Mouse (Mus musculus): ENCODE results near the gene Tsnaxip1. TPM values are rescaled to one million over a fixed set of nuclear protein-coding genes. Genes with fewer than 3 reads are reported as not detected.

Tsnaxip1 gene
- total RNA-seq, 2 experiments from 2014 or later: not detected

DNA sequence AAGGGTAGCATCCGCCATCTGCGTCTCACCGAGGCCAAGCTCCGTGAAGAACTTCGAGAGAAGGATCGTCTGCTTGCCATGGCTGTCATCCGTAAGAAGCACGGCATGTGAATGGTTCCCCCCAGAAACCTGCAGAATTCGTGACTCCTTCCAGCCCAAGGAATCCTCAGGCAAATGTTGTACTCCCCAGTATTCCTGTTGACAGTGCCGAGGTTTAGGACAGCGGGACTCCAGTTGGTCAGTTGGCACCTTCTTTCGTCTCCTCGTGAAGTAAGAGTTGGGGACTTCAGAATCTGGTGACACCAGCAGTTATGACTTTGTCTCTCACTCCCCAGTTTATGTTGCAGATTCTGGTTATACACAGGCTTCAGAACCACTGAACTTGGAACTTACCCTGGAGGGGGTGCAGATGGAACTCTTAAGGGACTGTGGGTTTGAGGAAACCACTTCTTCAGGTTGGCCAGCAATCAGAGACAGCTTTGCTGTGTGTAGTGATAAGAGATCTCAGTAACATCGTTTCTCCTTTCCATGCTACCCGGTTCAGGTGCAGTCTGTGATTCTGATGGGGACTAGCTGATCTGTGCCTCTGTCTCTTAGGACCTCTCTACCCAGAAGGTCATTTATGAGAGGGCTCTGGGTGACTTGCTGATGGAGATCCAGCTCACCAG is 28.8 kb downstream of the Tsnaxip1 start:
- Histone ChIP-seq H3K27ac (peak overlapping the region; percentile 98), H3K4me3 (peak overlapping the region; percentile 83)
- DNase-seq: no peak
- TF ChIP-seq CTCF (IDR thresholded peaks at IDR 0.05): no peak
- intact Hi-C loops (cut with DNase I): no loop called here

DNA sequence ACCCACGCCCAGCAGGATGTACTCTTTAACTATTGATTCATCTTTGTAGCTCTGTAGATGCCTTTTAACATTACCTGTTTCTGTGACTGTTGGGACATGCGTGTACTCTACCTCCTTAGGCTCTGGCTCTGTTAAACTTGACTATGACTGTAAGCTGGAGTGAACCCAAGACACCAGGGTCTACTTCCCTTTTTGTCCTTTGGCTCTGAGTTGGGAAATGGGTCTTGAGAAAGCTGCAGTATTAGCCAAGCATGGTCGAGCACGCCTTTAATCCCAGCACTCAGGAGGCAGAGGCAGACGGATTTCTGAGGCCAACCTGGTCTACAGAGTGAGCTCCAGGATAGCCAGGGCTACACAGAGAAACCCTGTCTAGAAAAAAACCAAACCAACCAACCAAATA is 31.0 kb downstream of the Tsnaxip1 start:
- no peak overlapping the region for H3K4me3 ChIP-seq
- TF ChIP-seq CTCF (IDR thresholded peaks at IDR 0.05): no peak
- H3K27ac ChIP-seq: 0 out of 2 replicates have a peak overlapping the region, but pooled peaks have one; percentile 20
- intact Hi-C loops (cut with DNase I): no loop called here
- DNase-seq: no peak

DNA sequence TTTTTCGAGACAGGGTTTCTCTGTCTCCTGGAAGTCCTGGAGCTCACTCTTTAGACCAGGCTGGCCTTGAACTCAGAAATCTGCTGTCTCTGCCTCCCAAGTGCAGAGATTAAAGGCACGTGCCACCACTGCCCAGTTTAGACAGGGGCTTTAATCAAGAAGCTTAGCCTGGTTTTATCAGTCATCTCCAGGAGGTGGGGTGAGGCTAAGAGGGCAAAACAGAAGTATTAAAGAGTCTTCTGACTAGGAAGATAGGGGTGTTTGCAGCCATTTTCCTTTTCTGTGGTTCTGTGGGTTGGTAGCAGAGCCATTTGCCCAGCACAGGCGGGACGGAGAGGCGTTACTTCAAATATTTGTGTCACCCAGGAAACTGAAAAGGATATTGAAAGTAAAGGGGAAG is 31.8 kb downstream of the Tsnaxip1 start:
- DNase-seq: no peak
- Histone ChIP-seq H3K4me3 (peak overlapping the region; percentile 95), H3K27ac (peak overlapping the region; percentile 94)
- intact Hi-C loops (cut with DNase I): no loop called here
- TF ChIP-seq CTCF (IDR thresholded peaks at IDR 0.05): no peak

DNA sequence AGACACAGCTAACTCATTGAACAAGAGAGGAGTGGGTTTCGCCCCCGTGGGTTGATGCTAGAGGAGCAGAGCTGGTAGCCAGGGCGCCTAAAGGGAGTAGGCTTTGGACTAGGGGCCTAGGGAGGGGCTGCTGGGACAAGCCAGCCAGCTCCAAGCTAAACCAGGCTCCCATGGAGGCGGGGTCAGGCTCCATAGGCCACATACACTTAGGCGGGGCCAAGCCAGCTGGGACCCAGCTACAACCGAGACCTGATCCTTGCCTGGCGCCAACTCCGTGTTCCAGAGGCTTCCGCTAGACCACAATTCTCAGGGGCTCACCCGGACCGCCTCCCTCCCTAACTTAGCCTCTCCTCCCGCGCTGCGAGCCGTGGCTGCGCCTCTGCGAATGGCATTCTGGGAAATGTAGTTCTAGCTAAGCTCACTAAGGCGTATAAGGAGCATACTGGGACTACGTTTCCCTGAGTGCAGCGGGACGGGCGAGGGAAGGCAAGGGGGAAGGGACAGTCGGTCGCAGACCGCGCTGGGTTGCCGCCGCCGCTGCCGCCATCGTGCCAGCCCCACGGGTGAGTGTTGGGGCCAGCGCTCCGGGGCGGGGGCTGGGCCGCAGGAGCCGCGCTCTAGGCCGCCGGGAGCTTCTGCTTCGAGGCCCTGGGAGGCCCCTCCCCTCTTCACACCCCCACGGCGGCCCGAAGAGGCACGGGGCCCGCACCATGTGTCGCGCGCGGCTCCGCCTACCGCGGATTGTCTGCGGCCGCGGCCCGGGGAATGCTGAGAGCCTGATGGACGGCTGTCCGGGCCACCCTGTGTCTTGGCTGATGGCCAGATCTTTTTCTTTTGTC is 32.8 kb downstream of the Tsnaxip1 start, which contains the start of gene Nutf2:
Gene Nutf2 (plus strand): TSS at position 438 of the 839 bp plus-strand sequence.
- H3K4me3 ChIP-seq: peak within 1 kb of the TSS; percentile 95
- intact Hi-C loops (cut with DNase I): no loop called here
- H3K27ac ChIP-seq: peak within 1 kb of the TSS; percentile 94
- no peak for TF ChIP-seq CTCF (IDR thresholded peaks at IDR 0.05)
- DNase-seq: peak; percentile 97

DNA sequence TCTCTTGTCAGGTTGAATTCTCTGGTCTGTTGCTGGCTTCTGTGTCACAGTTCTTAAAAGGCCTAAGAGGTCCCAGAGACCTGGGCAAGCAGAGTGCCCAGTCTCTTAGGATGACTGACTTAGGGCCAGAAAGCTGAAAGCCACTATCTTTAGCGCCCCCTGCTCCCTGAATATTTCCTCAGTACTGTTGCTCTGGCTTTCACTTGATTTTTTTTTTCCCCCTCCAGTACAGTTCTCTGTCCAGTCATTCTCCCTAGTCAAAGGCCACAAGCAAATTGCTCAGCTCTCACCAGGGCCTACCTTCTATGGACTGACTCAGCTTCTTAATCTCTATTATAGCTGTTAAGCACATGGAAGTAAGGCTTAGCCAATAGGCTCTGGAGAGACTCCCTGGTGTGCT is 34.4 kb downstream of the Tsnaxip1 start:
- intact Hi-C loops (cut with DNase I): no loop called here
- Histone ChIP-seq H3K4me3 (peak overlapping the region; percentile 95), H3K27ac (peak overlapping the region; percentile 94)
- peak; percentile 15 for DNase-seq
- TF ChIP-seq CTCF (IDR thresholded peaks at IDR 0.05): peak; percentile 26; the same call in 1 of the 2 replicates

DNA sequence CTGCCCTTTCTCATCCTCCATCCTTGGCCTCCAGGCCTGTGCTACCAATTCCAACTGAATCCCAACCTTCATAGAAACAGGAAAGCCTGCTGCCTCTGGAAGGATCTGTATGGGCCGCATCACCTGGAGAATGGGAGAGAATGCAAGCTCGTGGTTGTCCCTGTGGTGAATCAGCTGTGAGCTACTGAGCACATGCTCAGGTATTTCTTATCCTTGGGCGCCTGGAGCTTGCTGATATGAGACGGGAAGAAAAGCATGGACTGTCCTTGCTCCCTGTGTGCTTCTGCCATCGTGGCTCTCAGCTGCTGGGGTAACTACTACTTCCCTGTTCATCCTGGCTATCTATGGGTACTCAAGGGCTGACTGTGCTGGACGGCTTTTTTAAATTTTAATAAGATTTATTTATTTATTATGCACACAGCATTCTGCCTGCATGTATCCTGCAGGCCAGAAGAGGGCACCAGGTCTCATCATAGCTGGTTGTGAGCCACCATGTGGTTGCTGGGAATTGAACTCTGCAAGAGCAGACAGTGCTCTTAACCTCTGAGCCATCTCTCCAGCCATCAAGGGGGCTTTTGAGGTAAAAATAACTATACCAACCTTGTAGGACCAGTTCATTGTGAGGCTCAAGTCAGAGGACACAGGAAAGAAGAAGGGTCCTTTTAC is 39.0 kb downstream of the Tsnaxip1 start:
- DNase-seq: no peak
- intact Hi-C loops (cut with DNase I): no loop called here
- Histone ChIP-seq H3K4me3 (no peak overlapping the region), H3K27ac (peak overlapping the region; percentile 0; the same call in 1 of the 2 replicates)
- TF ChIP-seq CTCF (IDR thresholded peaks at IDR 0.05): peak; percentile 27; the same call in 1 of the 2 replicates

DNA sequence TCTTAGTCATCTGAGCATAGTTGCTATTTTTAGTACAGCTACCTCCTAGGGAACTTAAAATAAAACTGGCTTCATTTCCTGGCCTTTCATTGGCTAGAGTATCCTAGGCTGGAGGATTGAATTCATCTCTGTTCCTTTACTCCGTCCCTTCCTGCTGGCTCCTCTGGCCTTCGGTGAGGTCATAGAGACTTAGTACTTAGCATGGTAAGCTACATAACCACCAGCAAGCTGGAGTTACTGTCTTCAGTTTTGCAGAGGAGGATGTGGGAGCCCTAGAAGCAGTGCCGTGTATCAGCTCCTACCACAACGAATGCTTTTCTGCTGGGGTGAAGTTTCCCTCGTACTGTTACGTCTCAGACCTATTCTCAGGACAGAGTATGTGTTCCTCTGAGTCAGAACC is 46.8 kb downstream of the Tsnaxip1 start:
- Histone ChIP-seq H3K4me3 (peak overlapping the region; percentile 65), H3K27ac (peak overlapping the region; percentile 92)
- TF ChIP-seq CTCF (IDR thresholded peaks at IDR 0.05): no peak
- intact Hi-C loops (cut with DNase I): no loop called here
- DNase-seq: peak; percentile 70

DNA sequence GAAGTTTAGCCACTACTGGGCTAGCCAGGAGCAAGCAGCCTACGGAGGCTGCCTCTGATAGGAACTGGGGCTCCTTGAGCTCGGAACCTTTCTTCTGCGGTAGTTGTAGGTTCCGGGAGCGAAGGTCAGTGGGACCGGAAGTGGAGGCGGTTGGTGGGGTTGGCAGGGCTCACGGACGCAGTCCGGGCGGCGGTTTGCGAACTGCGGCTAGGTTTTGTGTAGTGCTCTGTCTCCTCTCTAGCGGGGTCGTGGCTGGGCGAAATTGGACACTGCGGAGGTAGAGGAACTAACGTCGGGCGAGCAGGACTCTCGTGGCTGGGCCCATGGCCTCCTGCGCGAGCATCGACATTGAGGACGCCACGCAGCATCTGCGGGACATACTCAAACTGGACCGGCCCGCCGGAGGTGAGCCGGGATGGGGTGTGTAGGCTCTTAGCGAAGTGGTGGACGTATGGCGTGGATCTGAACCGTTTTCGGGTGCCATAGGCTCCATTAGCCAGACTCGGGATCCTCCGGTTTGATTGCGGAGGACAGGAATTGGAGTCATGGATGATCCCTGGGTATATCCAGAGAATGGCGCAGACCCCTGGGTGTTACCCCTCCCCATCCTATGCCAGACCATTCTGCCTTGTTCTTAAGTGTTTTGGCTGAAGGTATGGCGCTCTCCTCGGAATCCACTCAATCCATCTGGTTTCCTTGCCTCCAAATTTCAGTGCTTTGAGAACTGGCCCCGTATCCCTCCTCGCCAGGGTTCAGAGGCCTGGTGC is 53.4 kb downstream of the Tsnaxip1 start, which contains the start of gene Edc4:
Gene Edc4 (plus strand): TSS at position 128 of the 767 bp plus-strand sequence.
- intact Hi-C loops (cut with DNase I): no loop called here
- H3K27ac ChIP-seq: peak within 1 kb of the TSS; percentile 94
- peak; percentile 89 for DNase-seq
- TF ChIP-seq CTCF (IDR thresholded peaks at IDR 0.05): no peak
- H3K4me3 ChIP-seq: peak within 1 kb of the TSS; percentile 74

DNA sequence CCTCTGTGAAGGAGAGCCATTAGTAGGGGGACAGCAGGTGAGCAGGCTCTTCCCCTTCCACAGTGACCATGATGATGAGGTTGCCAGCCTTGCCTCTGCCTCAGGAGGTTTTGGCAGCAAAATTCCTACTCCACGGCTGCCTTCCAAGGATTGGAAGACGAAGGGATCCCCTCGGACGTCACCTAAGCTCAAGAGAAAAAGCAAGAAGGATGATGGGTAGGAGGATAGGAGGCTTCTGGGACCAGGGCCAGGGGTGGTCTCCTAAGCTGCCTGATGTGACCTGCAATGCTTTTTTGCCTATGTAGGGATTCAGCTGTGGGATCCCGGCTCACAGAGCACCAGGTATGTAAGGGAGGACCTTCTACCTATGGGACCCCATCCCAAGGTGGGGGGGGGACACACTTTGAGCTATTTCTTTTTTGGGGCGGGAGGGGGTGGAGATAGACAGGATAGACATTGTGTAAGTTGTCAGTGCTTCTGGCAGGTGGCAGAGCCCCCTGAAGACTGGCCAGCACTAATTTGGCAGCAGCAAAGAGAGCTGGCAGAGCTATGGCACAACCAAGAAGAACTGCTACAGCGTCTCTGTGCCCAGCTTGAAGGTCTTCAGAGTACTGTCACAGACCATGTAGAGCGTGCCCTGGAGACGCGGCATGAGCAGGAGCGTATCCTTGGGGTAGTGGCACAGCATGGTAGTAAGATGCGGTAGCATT is 62.4 kb downstream of the Tsnaxip1 start:
- H3K4me3 ChIP-seq: no peak overlapping the region
- no peak for DNase-seq
- no peak for TF ChIP-seq CTCF (IDR thresholded peaks at IDR 0.05)
- intact Hi-C loops (cut with DNase I): loop anchor here (5.0 kb wide), 1 partner anchor 42 kb away; the partner anchor contains the start of gene Ctrl
- peak overlapping the region; percentile 73 for H3K27ac ChIP-seq

DNA sequence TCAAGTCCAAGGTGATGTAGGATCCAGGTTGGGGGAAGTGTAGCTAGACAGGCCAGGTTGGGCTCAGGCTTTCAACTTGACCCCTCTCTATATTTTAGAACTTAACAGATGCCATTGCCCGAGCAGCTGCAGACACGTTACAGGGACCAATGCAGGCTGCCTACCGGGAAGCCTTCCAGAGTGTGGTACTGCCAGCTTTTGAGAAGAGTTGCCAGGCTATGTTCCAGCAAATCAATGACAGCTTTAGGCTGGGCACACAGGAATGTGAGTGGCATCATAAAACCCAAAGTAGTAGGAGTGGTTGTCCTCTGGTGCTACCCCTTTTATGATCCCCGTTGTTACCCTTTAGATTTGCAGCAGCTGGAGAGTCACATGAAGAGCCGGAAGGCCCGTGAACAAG is 63.3 kb downstream of the Tsnaxip1 start:
- intact Hi-C loops (cut with DNase I): loop anchor here (5.0 kb wide), 1 partner anchor 41 kb away; the partner anchor contains the start of gene Ctrl
- Histone ChIP-seq H3K27ac (peak overlapping the region; percentile 73), H3K4me3 (no peak overlapping the region)
- DNase-seq: peak; percentile 72
- TF ChIP-seq CTCF (IDR thresholded peaks at IDR 0.05): no peak

DNA sequence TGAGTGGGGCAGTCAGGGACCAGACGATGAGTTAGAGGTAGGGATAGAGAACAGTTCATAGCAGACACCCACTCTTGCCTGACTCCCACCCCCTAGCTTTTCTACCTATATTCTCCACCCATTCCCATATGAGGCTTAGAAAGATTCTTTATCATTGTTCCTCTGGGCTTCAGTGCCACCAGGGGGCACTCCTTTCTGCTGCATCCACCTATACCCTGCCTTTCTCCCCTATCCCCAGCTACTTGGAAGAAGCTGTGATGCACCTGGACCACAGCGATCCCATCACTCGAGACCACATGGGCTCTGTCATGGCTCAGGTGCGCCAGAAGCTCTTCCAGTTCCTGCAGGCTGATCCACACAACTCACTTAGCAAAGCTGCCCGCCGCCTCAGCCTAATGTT is 64.9 kb downstream of the Tsnaxip1 start:
- intact Hi-C loops (cut with DNase I): loop anchor here (5.0 kb wide), 1 partner anchor 40 kb away; the partner anchor contains the start of gene Ctrl
- peak; percentile 57 for TF ChIP-seq CTCF (IDR thresholded peaks at IDR 0.05)
- H3K27ac ChIP-seq: no peak overlapping the region
- no peak overlapping the region for H3K4me3 ChIP-seq
- DNase-seq: peak; percentile 24

All from gastrocnemius, adult 2 months (tissue).